Mouse (Mus musculus) G1E (cell line): ENCODE data around the gene Ccn6.

Source experiments
- CTCF ChIP-seq: IDR thresholded peaks from 2 replicates; pipeline ENCODE4 v1.5.1; 2012; ENCODE audit warnings: low read depth, low read length, inconsistent platforms, mixed read lengths
- GATA2 ChIP-seq: IDR thresholded peaks from 2 replicates; pipeline ENCODE4 v1.6.1; 2012; ENCODE audit warnings: low read depth, low read length, inconsistent platforms, borderline replicate concordance

DNA sequence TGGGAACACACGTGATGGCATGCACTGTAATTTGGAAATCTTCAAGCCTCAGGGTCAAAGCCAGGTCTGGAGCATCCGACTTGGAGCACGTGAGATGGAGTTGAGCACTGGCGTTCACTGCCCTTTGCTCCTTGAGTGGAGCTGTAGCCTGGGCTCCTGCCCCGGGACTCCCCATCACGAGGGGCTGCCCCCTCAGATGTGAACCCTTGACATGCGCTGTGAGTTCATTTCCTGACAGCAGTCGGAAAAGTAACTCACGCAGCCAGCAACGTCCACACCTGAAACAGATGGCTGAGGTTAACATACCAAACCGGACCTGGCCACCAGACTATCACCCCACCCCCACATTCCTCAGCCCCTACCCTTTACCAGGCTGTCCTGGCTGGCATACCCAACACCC, 4.0 kb upstream of the Ccn6 start:
- TF ChIP-seq CTCF (no peak), GATA2 (no peak)
